Mouse (Mus musculus): Measurements from ENCODE around the gene Gm11444.

- TF ChIP-seq CTCF (IDR thresholded peaks at IDR 0.05; ENCODE audit: low read depth) (no peak), EP300 (IDR thresholded peaks at IDR 0.05; ENCODE audit: low read depth) (no peak)
These were observed 42.6 kb upstream of the Gm11444 start for GRCm38 (mm10) chr11:85892771-85893170.

Data from liver, postnatal 0 days (tissue).